Mouse (Mus musculus): ENCODE measurements at regions not wholly inside any gene's neighbourhood (a gene's known extent, or its start where the extent isn't known, plus 50 kb on each side); places are given as distances from the start of the nearest gene placed in this dataset.

- DNase-seq (ENCODE audit: low read depth, low spot score): peak; percentile 72
Measured at GRCm38 (mm10) chr1:177336436-177336835, 78.4 kb upstream of the Akt3 start.

- DNase-seq (ENCODE audit: low read depth, low spot score): peak; percentile 2
Measured at GRCm38 (mm10) chr1:177335961-177336360, 78.0 kb upstream of the Akt3 start.

- no peak for DNase-seq (ENCODE audit: low read depth, low spot score)
Measured at GRCm38 (mm10) chr1:177323366-177323765, 65.4 kb upstream of the Akt3 start.

GRCm38 (mm10) chr1:177322745-177323299 is 64.8 kb upstream of the Akt3 start:
- no peak for DNase-seq (ENCODE audit: low read depth, low spot score)

GRCm38 (mm10) chr1:177322307-177322685 is 64.3 kb upstream of the Akt3 start:
- no peak for DNase-seq (ENCODE audit: low read depth, low spot score)

- peak; percentile 5 for DNase-seq (ENCODE audit: low read depth, low spot score)
Measured at GRCm38 (mm10) chr1:177321655-177322306, 63.8 kb upstream of the Akt3 start.

GRCm38 (mm10) chr1:177308213-177308872 is 50.3 kb upstream of the Akt3 start:
- DNase-seq (ENCODE audit: low read depth, low spot score): peak; percentile 45
